Mouse (Mus musculus): ENCODE measurements around the gene Eif3k. TPM values are rescaled to one million over a fixed set of nuclear protein-coding genes. Genes with fewer than 3 reads are reported as not detected.

Gene Eif3k
- polyA plus RNA-seq, 1 experiment from 2014 or later: 166 TPM

DNA sequence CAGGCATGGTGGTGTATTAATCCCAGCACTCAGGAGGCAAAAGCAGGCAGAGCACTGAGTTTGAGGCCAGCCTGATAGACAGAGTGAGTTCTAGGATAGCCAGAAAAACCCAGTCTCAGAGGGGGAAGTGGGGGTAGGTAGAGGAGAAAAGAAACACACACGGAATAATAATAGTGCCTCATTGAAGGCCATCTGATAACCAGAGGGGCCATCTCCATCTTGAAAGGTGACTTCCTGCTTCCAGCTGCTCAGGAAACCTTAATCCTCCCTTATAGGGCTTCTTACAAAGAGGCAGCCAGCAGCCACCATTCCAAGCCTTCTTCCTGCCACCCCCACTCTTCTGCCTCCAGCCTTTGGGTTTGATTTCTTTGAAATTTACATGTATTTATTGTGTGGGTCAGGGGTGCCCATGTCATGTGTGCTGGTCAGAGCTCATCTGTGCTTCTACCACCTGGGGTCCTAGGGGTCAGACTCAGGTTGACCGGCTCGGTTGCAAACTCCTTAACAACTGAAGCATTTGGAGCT, 18.2 kb downstream of the Eif3k start:
- no peaks in the 10 kb centered on the region for H3K9me3 ChIP-seq (ENCODE audit: low read length)
- peaks cover 28% of the 10 kb centered on the region for H3K4me1 ChIP-seq (ENCODE audit: insufficient read depth)
- H3K9ac ChIP-seq (replicated peaks): no peak overlapping the region
- H3K36me3 ChIP-seq (replicated peaks; ENCODE audit: insufficient read depth, low read length): no peaks in the 10 kb centered on the region
- H3K4me3 ChIP-seq (ENCODE audit: low read depth, low read length): no peak overlapping the region
- 73% methylated on average over 3 of the region's 3 CpGs for WGBS (ENCODE audit: insufficient replicate concordance)
- ATAC-seq (no peak), DNase-seq (no peak)
- TF ChIP-seq CTCF (IDR thresholded peaks at IDR 0.05; ENCODE audit: low read depth) (no peak), EP300 (IDR thresholded peaks at IDR 0.05; ENCODE audit: low read depth) (no peak)
- H3K4me2 ChIP-seq (ENCODE audit: low read depth, low read length): no peak overlapping the region
- 0 out of 2 replicates have a peak overlapping the region, but pooled peaks have one; percentile 68 for H3K27ac ChIP-seq (ENCODE audit: low read depth)
- no peaks in the 10 kb centered on the region for H3K27me3 ChIP-seq (ENCODE audit: insufficient read depth, low read length)

DNA sequence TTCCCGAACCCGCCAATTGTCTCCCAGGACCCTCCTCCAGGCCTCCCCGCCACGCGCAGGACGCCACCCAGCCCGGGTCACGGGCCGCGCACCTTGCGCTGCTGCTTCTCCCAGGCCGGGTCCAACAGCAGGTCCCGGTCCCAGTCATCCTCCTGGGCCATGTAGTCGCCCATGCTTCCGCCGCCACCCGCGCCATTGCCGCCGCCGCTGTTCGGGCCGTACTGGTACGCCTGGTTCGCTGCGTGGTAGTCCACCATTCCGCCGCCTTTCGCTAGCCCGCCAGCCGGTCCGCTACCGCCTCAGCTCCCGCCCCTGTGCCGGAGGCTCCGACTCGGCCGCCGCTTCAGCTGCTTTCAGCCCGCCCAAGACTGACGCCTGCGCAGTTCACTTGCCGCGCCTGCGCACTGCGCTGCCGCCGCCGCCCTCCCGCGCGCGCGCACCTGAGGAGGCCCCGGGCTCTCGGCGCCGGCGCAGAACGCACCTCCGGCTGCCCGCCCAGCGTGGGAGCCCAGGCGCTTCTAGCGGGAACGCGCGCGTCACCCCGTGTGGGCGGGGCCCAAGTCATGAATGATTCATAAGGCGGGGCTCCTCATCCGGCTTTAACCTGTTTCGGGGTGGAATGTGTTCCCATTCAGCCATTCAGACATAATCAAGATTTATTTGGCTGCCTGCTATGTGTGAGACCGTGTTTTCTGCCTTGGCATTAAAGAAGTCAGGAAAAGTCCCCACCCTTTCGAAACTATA, 19.6 kb downstream of the Eif3k start, which contains the start of gene Actn4:
Gene Actn4, minus strand, starts transcription at position 414 of the 744 bp plus-strand sequence.
- 0 out of 2 replicates have a peak, but pooled peaks have one; percentile 25 for TF ChIP-seq EP300 (IDR thresholded peaks at IDR 0.05; ENCODE audit: low read depth)
- no peak for TF ChIP-seq CTCF (IDR thresholded peaks at IDR 0.05; ENCODE audit: low read depth)
- under 1% methylated on average over 59 of the region's 76 CpGs for WGBS (ENCODE audit: insufficient replicate concordance)
- no peaks in the 10 kb centered on the region for H3K36me3 ChIP-seq (replicated peaks; ENCODE audit: insufficient read depth, low read length)
- H3K9me3 ChIP-seq (ENCODE audit: low read length): no peaks in the 10 kb centered on the region
- peak within 1 kb of the TSS; percentile 93 for H3K9ac ChIP-seq (replicated peaks)
- no peaks in the 10 kb centered on the region for H3K27me3 ChIP-seq (ENCODE audit: insufficient read depth, low read length)
- peak within 1 kb of the TSS; percentile 92 for H3K4me2 ChIP-seq (ENCODE audit: low read depth, low read length)
- ATAC-seq (peak; percentile 92), DNase-seq (peak; percentile 100)
- H3K4me1 ChIP-seq (ENCODE audit: insufficient read depth): peaks cover 41% of the 10 kb centered on the region
- H3K27ac ChIP-seq (ENCODE audit: low read depth): peak within 1 kb of the TSS; percentile 69
- H3K4me3 ChIP-seq (ENCODE audit: low read depth, low read length): peak within 1 kb of the TSS; percentile 89

DNA sequence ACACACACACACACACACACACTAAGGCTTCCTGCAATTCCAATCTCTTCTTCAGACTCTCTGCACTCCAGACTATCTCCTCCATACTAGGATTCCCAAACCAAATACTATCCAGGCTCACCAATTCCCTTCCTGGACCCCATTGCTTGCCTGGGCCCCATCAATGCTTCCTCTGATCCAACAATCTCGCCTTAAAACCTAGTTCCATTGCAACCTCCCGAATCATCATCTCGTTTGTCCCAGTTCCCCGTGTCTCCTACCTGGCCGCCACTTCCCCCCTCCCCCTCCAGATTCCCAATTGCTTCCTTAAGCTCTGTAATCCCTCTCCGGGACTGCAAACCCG, 20.1 kb downstream of the Eif3k start:
- no peak for TF ChIP-seq EP300 (IDR thresholded peaks at IDR 0.05; ENCODE audit: low read depth)
- TF ChIP-seq CTCF (IDR thresholded peaks at IDR 0.05; ENCODE audit: low read depth): no peak
- Histone ChIP-seq H3K9me3 (ENCODE audit: low read length) (no peaks in the 10 kb centered on the region), H3K4me3 (ENCODE audit: low read depth, low read length) (peak overlapping the region; percentile 89), H3K9ac (replicated peaks) (peak overlapping the region; percentile 93), H3K4me1 (ENCODE audit: insufficient read depth) (peaks cover 47% of the 10 kb centered on the region), H3K27me3 (ENCODE audit: insufficient read depth, low read length) (no peaks in the 10 kb centered on the region), H3K4me2 (ENCODE audit: low read depth, low read length) (peak overlapping the region; percentile 92), H3K36me3 (replicated peaks; ENCODE audit: insufficient read depth, low read length) (no peaks in the 10 kb centered on the region), H3K27ac (ENCODE audit: low read depth) (peak overlapping the region; percentile 69)
- ATAC-seq: no peak
- under 1% methylated on average over 7 of the region's 7 CpGs for WGBS (ENCODE audit: insufficient replicate concordance)
- no peak for DNase-seq

DNA sequence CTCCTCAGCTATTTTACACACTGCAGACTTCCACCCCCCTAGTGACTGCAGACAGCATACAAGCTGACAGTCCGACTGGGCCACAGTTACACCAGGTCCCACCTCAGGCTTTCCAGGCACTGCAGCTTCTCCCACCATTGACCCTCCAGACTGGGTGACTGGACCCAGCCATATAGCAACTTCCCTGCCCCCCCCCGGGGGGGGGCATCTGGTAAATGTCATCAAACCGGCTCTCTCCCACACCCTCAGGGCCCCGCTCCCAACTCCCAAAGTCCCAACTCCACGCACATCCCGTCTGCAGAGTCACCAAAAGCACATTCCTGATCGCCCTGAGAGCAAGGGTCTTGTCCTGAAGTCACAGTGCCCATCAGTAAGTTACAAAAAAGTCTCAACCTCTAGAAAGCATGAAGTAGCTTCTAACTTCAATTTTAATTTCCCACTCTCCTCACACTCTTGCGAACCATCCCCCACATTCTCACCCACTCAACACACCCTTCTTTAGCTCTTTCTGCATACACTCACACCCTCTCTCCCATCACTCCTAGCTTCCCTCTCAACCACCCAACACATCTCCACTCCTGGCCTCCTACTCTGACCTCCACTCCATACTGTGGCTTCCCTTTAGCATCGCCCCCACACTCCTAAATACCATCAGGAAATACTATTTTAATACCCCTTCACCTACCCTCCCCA, 21.2 kb downstream of the Eif3k start:
- DNase-seq (peak; percentile 47), ATAC-seq (no peak)
- H3K27me3 ChIP-seq (ENCODE audit: insufficient read depth, low read length): no peaks in the 10 kb centered on the region
- H3K36me3 ChIP-seq (replicated peaks; ENCODE audit: insufficient read depth, low read length): no peaks in the 10 kb centered on the region
- TF ChIP-seq EP300 (IDR thresholded peaks at IDR 0.05; ENCODE audit: low read depth): no peak
- TF ChIP-seq CTCF (IDR thresholded peaks at IDR 0.05; ENCODE audit: low read depth): no peak
- WGBS (ENCODE audit: insufficient replicate concordance): 29% methylated on average over 9 of the region's 9 CpGs
- peak overlapping the region; percentile 89 for H3K4me3 ChIP-seq (ENCODE audit: low read depth, low read length)
- no peaks in the 10 kb centered on the region for H3K9me3 ChIP-seq (ENCODE audit: low read length)
- peak overlapping the region; percentile 93 for H3K9ac ChIP-seq (replicated peaks)
- peak overlapping the region; percentile 69 for H3K27ac ChIP-seq (ENCODE audit: low read depth)
- peak overlapping the region; percentile 92 for H3K4me2 ChIP-seq (ENCODE audit: low read depth, low read length)
- H3K4me1 ChIP-seq (ENCODE audit: insufficient read depth): peaks cover 57% of the 10 kb centered on the region

DNA sequence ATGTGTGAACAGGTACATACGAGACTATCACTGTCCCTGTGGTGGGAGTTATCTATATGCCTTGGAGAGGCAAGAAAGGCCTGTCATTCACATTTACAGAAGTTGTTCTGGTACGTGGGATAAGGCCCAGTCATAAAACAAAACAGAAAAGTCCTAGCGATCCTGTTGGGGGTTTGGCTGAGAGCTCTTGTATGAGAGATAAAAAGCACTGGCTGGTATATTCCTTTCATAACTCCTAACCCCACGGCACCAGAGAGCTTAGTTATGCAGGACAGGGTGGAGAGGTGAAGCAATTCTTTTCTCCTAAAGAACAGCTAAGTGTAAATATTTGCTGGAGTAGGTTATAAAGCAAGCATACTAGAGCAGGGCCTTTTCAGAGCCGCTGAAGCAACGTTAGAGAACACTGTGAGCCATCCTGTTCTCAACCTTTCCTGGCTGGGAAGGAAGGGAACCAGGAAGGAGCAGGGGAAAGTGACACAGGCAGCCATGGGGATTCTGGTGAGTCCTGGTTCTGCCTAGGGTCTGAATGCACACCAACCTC, 22.1 kb downstream of the Eif3k start:
- peaks cover 67% of the 10 kb centered on the region for H3K4me1 ChIP-seq (ENCODE audit: insufficient read depth)
- peak overlapping the region; percentile 92 for H3K4me2 ChIP-seq (ENCODE audit: low read depth, low read length)
- peak overlapping the region; percentile 69 for H3K27ac ChIP-seq (ENCODE audit: low read depth)
- H3K4me3 ChIP-seq (ENCODE audit: low read depth, low read length): peak overlapping the region; percentile 89
- DNase-seq: peak; percentile 62
- peak overlapping the region; percentile 93 for H3K9ac ChIP-seq (replicated peaks)
- ATAC-seq: peak; percentile 57
- no peaks in the 10 kb centered on the region for H3K36me3 ChIP-seq (replicated peaks; ENCODE audit: insufficient read depth, low read length)
- 10% methylated on average over 6 of the region's 6 CpGs for WGBS (ENCODE audit: insufficient replicate concordance)
- TF ChIP-seq EP300 (IDR thresholded peaks at IDR 0.05; ENCODE audit: low read depth) (peak; percentile 55; the same call in 1 of the 2 replicates), CTCF (IDR thresholded peaks at IDR 0.05; ENCODE audit: low read depth) (no peak)
- no peaks in the 10 kb centered on the region for H3K9me3 ChIP-seq (ENCODE audit: low read length)
- no peaks in the 10 kb centered on the region for H3K27me3 ChIP-seq (ENCODE audit: insufficient read depth, low read length)

DNA sequence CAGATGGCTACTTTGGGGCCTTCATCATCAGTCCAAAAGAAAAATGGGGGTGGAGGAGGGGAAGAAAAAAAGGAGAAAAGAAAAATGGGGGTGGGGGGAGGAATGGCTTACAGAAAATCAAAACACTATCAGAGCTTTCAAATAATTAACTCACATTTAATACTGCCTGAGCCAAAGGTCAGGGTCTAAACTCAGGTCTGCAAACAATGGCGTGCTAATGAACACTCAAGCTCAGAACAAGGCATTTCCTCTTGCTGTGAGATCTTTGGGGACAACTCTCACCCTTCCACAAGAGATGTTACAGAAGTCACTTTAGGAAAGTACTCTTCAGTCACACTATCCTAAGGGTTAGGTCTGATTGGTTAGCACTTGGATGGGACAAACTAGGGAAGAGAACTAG, 22.9 kb downstream of the Eif3k start:
- no peak for DNase-seq
- Histone ChIP-seq H3K27ac (ENCODE audit: low read depth) (peak overlapping the region; percentile 69), H3K4me3 (ENCODE audit: low read depth, low read length) (peak overlapping the region; percentile 89), H3K36me3 (replicated peaks; ENCODE audit: insufficient read depth, low read length) (no peaks in the 10 kb centered on the region), H3K9me3 (ENCODE audit: low read length) (no peaks in the 10 kb centered on the region), H3K4me1 (ENCODE audit: insufficient read depth) (peaks cover 74% of the 10 kb centered on the region), H3K4me2 (ENCODE audit: low read depth, low read length) (peak overlapping the region; percentile 92), H3K9ac (replicated peaks) (peak overlapping the region; percentile 93; the same call in 1 of the 2 replicates), H3K27me3 (ENCODE audit: insufficient read depth, low read length) (no peaks in the 10 kb centered on the region)
- 61% methylated on average over 1 of the region's 1 CpGs for WGBS (ENCODE audit: insufficient replicate concordance)
- no peak for ATAC-seq
- TF ChIP-seq CTCF (IDR thresholded peaks at IDR 0.05; ENCODE audit: low read depth) (no peak), EP300 (IDR thresholded peaks at IDR 0.05; ENCODE audit: low read depth) (no peak)

Data from liver, postnatal 0 days (tissue).